Mouse (Mus musculus): ENCODE measurements at regions not wholly inside any gene's neighbourhood (a gene's known extent, or its start where the extent isn't known, plus 50 kb on each side); places are given as distances from the start of the nearest gene placed in this dataset.

- peak; percentile 64 for ATAC-seq (ENCODE audit: poor library complexity, severe bottlenecking)
These were observed 98.5 kb upstream of the Thbs1 start for GRCm38 (mm10) chr2:118013156-118013555.

- ATAC-seq (ENCODE audit: poor library complexity, severe bottlenecking): no peak
These were observed 96.5 kb upstream of the Thbs1 start for GRCm38 (mm10) chr2:118015182-118015581.

DNA sequence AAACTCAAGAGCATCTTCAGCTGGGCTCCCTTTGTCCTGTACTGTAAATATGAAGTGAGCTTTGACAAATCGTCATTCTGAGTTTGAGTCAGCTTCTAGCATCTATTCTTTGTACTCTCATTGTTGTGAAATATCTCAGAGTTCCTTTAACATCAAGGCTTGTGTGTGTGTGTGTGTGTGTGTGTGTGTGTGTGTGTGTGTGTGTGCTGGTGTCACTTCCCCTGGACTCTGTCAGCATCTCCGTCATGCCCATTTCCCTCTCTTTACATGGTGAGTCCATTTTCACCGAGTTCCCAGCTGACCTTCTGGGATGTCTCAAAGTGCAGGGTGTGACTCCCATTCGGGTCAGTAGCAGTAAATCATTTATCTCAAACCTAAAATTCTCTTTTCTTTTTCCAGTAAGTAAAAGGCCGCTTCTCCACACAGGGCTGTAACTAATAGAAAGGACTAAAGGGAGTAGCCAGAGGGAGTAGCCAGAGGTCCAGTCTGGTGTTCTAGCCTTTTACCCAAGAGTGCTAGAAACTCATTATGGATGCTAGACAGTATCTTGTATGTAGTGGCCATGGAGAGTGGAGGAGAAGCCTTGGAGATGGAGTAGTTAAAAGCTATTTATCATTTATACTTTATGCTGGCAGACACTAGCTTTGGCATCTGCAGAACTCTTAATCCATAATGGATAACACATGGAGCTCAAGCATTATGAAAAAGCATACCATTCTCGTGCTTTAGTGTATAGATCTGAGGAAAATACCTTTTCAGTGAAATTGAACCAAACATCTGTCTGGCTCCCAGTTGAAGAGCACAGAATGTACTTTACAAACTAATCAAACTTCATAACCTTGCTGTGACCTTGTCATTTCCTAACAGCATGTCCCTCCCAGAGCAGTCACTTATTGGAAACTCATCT is 85.6 kb upstream of the Thbs1 start:
- ATAC-seq (ENCODE audit: poor library complexity, severe bottlenecking): peak; percentile 92

- no peak for ATAC-seq (ENCODE audit: poor library complexity, severe bottlenecking)
These were observed 82.8 kb upstream of the Thbs1 start for GRCm38 (mm10) chr2:118028881-118029280.

GRCm38 (mm10) chr2:118029470-118030108 is 82.1 kb upstream of the Thbs1 start:
- ATAC-seq (ENCODE audit: poor library complexity, severe bottlenecking): no peak

- ATAC-seq (ENCODE audit: poor library complexity, severe bottlenecking): no peak
These were observed 80.0 kb upstream of the Thbs1 start for GRCm38 (mm10) chr2:118031662-118032061.

- ATAC-seq (ENCODE audit: poor library complexity, severe bottlenecking): no peak
These were observed 78.3 kb upstream of the Thbs1 start for GRCm38 (mm10) chr2:118033377-118033776.

DNA sequence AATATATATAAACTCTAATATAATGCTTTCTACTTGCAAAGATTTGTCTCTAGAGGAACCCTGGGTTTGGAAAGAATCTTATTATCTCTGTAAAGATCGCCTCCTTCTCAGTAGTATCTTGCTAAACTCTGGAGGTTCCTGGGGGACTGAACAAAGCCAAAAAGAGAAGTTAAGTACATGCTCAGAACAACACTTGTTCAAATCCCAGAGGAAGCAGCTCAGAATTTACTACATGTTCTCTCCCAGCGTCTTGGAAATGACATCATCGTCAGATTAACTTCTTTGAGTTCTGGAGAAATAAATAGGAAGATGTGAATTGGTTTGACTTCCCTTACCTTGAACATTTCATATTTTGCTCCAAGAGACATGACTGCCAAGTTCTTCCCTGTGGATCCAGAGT is 77.7 kb upstream of the Thbs1 start:
- ATAC-seq (ENCODE audit: poor library complexity, severe bottlenecking): no peak

DNA sequence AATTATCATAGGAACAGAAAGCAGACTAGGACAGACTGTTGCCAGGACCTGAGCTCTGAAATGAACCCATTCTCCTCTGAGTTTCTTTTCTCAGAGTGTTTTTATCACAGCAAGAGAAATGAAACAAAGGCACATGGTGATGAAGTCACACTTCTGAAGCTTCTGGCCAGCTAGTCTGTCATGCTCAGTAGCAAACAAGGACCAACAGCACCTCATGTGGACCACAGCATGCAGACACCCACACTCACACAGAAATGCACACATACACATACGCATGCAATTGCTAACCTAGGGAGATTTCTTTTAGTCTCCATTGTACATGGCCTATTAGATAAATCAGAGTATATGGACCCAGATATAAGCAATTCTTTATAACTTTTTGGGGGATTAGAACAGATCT is 76.3 kb upstream of the Thbs1 start:
- ATAC-seq (ENCODE audit: poor library complexity, severe bottlenecking): 0 out of 2 replicates have a peak, but pooled peaks have one; percentile 54

- no peak for ATAC-seq (ENCODE audit: poor library complexity, severe bottlenecking)
These were observed 72.5 kb upstream of the Thbs1 start for GRCm38 (mm10) chr2:118038859-118039818.

DNA sequence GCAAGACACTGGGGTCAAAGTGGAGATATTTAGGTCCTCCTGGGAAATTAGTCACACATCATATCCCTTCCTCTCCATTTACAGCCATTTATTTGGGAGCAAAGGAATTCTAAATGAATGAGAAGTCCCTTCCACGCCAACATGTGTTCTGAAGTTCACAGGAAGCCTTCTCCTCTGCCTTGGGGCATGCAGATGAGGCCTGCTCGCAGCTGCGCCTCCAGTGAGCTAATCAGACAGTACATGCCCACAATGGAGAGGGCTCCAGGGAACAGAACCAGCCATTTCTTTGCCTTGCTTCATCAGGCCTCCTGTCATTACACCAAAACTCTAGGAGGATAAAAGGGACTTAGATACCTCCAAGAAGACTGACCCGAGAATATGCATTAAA is 71.9 kb upstream of the Thbs1 start:
- ATAC-seq (ENCODE audit: poor library complexity, severe bottlenecking): no peak

- no peak for ATAC-seq (ENCODE audit: poor library complexity, severe bottlenecking)
These were observed 69.2 kb upstream of the Thbs1 start for GRCm38 (mm10) chr2:118042380-118043055.

DNA sequence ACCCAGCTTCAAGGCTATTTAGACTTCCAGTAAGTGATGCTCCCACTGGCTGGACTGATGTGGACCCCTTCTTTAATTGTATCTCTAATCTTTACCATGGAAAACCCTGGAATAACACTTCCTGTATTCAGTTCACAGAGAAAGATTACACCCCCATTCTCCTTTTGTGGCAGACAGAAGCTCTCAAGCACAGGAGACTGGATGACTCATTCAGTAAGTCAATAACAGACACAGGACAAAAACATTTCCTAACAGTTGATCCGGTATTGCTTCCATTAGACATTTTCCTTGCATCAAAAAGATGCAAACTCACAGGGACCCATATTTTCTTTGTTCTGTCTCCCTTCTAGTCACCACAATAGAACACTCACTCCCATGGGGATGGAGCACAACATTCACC is 67.0 kb upstream of the Thbs1 start:
- ATAC-seq (ENCODE audit: poor library complexity, severe bottlenecking): no peak

DNA sequence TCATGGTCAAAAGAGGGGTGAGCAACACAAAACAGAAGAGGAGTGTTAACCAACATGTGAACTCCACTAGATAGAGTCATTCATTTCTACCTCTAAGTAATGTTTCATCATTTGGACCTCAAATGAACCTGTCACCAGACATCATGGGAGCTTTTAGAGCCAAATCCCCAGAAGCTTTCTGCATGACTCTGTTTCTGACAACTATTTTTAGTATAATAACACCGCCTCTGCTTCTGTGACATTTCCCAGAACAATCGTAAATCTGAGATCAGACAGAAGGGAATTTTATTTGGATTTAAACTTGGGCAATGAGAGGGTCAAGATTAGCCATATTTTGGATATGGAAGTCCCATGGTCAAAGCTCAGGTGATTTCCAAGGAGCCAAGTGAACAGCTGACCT is 61.4 kb upstream of the Thbs1 start:
- ATAC-seq (ENCODE audit: poor library complexity, severe bottlenecking): no peak

GRCm38 (mm10) chr2:118051610-118052009 is 60.1 kb upstream of the Thbs1 start:
- ATAC-seq (ENCODE audit: poor library complexity, severe bottlenecking): no peak

GRCm38 (mm10) chr2:118053512-118053911 is 58.2 kb upstream of the Thbs1 start:
- ATAC-seq (ENCODE audit: poor library complexity, severe bottlenecking): peak; percentile 71

GRCm38 (mm10) chr2:118058654-118059395 is 52.9 kb upstream of the Thbs1 start:
- ATAC-seq (ENCODE audit: poor library complexity, severe bottlenecking): no peak

DNA sequence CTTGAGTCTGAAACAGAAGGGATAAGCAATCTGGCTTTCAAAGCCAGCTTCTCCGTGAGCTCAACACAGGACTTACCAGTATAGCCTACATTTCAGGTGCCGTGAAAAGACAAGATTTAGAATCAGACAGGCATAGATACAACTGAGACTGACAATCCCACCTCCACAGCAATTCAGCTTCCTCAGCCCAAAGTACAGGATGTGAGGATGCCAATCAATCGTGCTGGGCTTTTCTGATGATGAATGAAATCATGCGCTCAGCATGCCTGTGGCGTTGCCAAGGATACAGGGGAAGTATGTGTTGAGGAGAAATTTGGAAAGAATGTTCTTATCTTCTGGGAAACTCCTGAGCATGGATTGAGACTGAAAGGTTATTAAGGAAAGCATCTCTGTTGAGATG is 50.4 kb upstream of the Thbs1 start:
- ATAC-seq (ENCODE audit: poor library complexity, severe bottlenecking): no peak

All from megakaryocyte, adult 5-6 weeks (primary cell).